Mouse (Mus musculus) layer of hippocampus, postnatal 10 days (tissue): ENCODE data around the gene Gltpd2. TPM values are rescaled to one million over a fixed set of nuclear protein-coding genes. Genes with fewer than 3 reads are reported as not detected.
"Not testable (repeated sequence)": the region's sequence is repeated elsewhere in the genome, so short reads cannot be mapped to it uniquely, and the experiment has no call there.

ENCODE experiments used
- DNase-seq, 2 experiments: peaks; one replicate each; pipeline ENCODE4 v3.0.0; 2021; ENCODE audit warnings: low spot score in 2 of 2
- total RNA-seq, 2 experiments: library from RNA; stranded (reverse); gene quantifications; 2 replicates each; pipeline ENCODE4 v1.2.3; 2021

Gene Gltpd2
- total RNA-seq, 2 experiments from 2014 or later, result not detected

GRCm38 (mm10) chr11:70516352-70516751 lies 2.6 kb upstream of the Gltpd2 start:
- DNase-seq, result peak; percentile 16 to 41

DNA sequence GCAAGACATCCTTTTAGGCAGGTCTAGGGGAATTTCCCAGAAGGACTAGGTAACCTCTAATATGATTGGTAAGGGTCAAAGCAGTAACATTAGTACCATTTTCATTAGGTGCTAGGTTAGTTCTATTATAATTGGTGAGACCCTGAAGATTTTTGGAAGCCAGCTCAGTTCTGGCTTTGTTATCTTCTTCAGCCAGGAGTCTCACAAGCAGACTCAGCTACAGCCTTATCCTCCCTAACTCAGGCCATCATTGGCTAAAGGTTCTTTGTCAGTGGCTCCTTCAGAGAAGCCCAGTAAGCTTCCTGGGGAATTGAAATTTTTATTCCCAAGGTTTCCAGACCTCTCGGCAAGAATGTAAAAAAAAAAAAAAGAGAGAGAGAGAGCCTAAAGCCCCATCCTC lies 560 bp upstream of the Gltpd2 start:
- DNase-seq, result no peak

DNA sequence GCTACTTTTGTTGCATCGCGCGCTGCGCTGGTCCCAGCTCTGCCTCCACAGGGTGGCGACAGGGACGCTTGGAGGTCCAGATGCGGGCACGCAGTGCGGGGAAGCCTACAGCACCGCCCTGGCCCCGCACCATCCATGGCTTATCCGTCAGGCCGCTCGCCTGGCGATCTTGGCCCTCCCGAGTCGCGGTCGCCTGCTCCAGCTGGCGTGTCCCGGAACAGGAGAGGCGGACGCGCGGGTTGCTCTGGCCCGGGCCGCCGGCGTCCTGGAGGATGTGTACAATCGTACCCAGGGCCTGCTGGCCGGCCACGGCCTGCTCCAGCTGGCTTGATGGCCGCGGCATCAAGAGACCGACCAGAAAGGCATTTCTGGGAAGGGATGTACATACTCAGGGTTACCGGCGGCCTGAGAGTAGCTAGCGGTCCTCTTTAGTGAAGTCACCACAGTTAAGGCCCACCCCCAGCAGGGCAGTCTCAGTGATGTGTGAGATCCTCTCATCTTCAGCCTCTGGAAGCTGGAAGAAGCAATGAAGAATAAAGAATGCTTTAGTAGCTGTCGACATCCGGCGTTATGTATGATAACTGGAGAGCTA lies 1.3 kb downstream of the Gltpd2 start:
- DNase-seq, result peak; percentile 30 to 48

- DNase-seq, result not testable (repeated sequence)
These were observed 4.5 kb downstream of the Gltpd2 start for GRCm38 (mm10) chr11:70523306-70523989.

GRCm38 (mm10) chr11:70524782-70525181 lies 5.8 kb downstream of the Gltpd2 start:
- DNase-seq, result no peak

DNA sequence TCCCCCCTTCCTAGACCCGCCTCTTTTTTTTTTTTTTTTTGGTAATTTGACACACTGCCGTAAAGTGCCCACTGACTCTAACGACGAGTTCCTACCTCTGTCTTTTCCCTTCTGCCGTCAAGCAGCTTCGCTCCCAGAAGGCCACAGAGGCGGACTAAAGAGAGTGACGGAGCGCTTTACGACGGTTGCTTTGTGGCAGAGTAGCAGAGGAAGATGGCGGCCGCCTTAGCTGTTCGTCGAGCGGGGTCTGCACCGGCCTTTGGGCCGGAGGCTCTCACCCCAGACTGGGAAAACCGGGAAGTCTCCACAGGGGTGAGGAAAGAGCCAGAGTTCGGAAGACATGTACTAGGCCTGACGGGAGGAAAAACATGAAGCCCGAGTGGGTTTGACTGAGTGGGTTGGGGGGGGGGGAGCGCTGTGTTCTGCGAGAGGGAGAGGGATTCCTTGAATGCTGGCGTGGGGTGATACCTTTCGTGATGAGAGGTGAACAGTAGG lies 6.2 kb downstream of the Gltpd2 start, which contains the start of gene Psmb6:
Gene Psmb6 (plus strand): TSS at position 184 of the 495 bp plus-strand sequence.
- peak; percentile 90 to 91 for DNase-seq

DNA sequence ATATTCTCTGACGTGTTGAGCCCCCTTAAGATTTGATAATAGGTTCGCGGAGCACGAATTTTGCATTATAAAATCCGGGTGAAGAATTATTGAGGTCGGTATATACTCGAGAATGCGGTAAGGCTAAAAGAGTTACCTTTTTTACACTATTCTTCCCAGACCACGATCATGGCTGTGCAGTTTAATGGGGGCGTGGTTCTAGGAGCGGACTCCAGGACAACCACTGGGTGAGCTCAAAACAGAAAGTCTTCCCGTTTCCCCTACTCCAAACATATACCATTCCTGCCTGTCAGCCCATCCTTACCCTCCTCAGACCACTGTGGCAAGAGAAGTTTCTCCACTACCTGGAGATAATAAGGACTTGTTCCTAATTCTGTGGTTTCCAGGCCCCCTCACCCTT lies 6.7 kb downstream of the Gltpd2 start:
- no peak for DNase-seq

DNA sequence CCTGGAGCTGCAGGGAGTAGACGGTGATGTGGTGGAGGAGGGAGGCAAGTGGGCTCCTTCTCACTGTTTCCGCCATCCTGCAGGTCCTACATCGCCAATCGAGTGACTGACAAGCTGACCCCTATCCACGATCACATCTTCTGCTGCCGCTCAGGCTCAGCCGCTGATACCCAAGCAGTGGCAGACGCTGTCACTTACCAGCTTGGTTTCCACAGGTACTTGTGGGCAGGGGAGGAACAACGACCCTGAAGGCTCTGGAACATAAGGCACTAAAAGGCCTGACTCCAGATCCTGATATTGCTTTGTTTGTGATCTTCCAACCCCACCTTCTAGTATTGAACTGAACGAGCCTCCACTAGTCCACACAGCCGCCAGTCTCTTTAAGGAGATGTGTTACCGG lies 7.2 kb downstream of the Gltpd2 start:
- no peak for DNase-seq

DNA sequence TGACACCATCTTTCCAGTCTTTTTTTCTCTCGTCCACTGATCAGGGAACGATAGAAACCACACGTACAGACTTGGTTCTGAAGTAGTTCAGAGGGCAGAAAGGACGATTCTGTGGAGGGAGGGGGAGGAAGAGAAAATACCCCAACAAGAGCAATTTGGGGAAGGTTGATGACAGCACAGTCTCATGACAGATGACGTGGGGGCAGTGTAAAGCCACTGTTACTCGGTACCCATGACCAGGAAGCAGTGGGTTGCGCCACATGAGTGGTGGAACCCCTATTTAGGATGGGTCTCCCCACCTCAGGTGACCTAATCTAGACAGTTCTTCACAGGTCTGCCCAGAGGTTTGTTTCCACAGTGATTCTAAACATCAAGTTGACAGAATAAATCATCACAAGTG lies 9.6 kb downstream of the Gltpd2 start:
- no peak for DNase-seq

- not testable (repeated sequence) for DNase-seq
These were observed 12.1 kb downstream of the Gltpd2 start for GRCm38 (mm10) chr11:70531065-70531464.

DNA sequence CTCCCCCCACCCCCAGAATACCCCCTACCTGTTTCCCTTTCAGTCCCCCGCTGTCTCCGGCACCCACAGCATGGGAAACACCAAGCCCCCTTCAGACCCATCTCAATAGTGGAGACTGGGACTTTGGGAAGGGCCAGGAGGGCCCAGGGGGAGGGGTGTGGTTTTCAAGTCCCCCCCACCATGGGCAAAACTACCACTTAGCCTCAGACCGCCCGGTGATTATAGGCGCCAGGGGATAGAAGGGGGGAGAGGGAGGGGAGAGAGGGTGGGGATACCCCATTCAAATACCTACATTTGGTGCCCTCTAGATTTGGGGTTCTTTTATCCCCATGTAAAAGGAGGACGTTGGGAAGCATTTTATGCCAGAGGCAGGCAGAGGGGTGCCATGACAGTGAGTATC lies 13.8 kb downstream of the Gltpd2 start, which contains the start of gene Gm40193:
Gene Gm40193 (minus strand): TSS at position 101 of the 400 bp plus-strand sequence.
- no peak for DNase-seq

DNA sequence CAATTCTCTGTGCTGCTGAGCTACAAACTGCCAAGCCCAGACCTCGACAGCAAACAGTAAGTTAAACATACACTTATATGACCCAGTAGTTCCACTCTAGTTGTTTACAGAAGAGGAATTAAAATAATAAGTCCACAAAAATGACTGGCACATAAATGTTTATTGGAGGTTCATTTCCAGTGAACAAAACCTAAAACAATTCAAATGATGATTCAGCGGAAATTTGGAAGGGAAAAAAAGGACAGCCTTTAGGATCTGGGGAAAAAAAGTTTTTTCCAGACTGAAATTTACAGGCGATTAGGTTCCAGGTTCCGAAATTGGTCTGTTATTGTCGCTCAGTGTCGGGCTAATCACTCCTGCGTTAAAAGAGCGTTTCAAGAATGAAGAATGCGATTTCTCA lies 20.4 kb downstream of the Gltpd2 start:
- no peak for DNase-seq

- DNase-seq, result peak; percentile 81 to 85
These were observed 21.0 kb downstream of the Gltpd2 start, which contains the start of gene Pld2 for GRCm38 (mm10) chr11:70539877-70540587. TSS of gene Pld2 (plus strand) at chr11:70540064.

DNA sequence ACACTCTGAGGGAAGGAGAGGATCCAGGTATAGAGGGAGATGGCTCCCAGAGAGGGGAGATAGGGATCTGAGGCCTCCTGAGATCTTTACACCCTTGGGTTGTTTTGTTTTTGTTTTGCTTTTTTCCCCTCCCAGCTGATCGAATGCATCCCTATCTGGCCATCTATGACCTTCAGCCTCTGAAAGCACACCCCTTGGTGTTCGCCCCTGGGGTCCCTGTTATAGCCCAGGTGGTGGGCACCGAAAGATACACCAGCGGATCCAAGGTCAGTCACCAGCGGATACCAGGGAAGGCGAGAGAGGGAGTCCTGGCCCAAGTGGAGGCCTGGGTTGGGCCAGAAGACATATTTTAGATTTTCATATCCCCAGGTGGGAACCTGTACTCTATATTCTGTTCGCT lies 21.9 kb downstream of the Gltpd2 start:
- no peak for DNase-seq

DNA sequence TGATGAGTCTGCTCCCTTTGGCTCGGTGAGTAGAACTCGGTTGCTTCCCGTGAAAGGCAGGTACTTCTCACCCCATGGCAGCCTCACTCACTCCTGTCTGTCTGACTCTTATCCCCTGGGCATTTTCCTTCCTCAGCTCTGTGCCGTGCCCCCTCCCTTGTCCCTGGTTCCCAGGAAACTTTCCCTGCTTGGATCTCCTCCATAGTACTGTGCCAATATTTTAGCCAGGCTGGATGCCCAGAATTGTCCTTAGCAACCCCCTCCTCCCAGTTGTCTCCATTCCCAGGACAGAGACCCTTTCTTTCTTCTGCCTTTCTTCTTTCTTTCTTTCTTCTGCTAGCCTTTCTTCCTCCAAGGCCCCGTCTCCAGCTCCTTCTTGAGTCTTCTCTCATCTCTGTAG lies 22.4 kb downstream of the Gltpd2 start:
- peak; percentile 48 to 52 for DNase-seq

DNA sequence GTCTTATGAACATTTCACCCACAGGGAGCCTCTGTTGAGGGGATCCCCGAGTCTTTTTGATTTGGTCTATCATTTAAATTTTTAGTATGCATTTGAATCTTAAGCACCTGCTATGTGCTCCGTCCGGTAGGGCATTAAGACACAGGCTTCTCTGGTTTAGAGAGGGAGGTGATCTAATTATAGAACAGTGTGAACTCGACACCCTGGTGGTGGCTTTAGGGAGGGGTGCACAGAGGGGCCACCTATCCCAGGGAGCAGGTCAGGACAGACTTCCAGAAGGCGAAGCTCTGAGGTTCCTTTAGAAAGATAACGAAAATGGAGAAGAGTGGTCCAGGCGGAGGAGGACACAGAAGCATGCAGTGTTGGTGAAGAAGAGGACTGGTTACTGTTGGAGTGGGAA lies 25.5 kb downstream of the Gltpd2 start:
- no peak for DNase-seq

GRCm38 (mm10) chr11:70551526-70551925 lies 32.5 kb downstream of the Gltpd2 start:
- DNase-seq, result no peak

- DNase-seq, result no peak
These were observed 34.9 kb downstream of the Gltpd2 start for GRCm38 (mm10) chr11:70553940-70554339.

- DNase-seq, result no peak
These were observed 38.5 kb downstream of the Gltpd2 start for GRCm38 (mm10) chr11:70557545-70557944.

- DNase-seq, result no peak
These were observed 42.9 kb downstream of the Gltpd2 start for GRCm38 (mm10) chr11:70561937-70562286.

DNA sequence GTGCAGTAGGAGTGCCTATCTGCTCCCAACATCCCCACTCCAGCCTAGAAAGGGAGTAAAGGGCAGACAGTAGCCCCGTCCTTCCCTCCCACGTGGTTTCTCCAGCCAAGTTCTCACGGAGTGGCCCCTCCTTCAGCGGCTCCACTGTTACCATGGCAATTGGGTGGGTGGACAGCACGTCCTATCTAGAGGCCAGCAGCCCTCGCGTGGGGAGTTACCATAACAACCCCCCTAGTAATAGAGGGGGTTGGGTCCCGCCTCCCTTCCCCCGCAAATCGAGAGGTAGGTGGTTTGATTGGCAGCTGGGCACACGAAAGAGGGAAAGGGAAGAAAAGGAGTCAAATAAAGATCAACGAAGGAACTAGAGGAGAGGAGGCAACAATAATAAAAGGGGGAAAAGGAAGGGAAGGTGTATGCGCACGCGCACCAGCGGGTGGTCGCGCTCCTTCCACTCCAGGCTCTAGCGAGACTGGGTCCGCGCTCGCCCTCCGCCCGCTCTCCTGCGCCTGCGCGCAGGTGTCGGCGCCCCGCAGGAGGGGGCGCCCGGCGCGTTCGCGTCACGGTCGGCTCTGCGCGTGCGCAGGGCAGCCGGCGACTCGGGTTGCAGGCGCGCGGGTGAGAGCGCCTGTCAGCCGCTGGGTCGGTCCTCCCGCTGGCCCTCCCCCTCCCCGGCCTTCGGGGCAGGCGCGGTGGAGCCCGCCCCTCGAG lies 43.4 kb downstream of the Gltpd2 start, which contains the start of gene Mink1:
Gene Mink1 (plus strand): TSS at position 595 of the 708 bp plus-strand sequence.
- DNase-seq, result peak; percentile 87 to 92
